Mouse (Mus musculus): ENCODE data around the gene Dad1.

Dad1 gene

GRCm38 (mm10) chr14:54253741-54254291 lies at the start of gene Dad1, which contains the start of gene Abhd4:
Gene Dad1, minus strand, starts transcription at chr14:54254104.
Gene Abhd4, plus strand, starts transcription at chr14:54254188.
- under 1% methylated on average over 39 of the region's 39 CpGs for WGBS

GRCm38 (mm10) chr14:54300676-54301075 lies 46.8 kb upstream of the Dad1 start:
- 90% methylated on average over 3 of the region's 3 CpGs for WGBS

GRCm38 (mm10) chr14:54300136-54300535 lies 46.2 kb upstream of the Dad1 start:
- 81% methylated on average over 5 of the region's 5 CpGs for WGBS

- 88% methylated on average over 1 of the region's 1 CpGs for WGBS
Measured at GRCm38 (mm10) chr14:54284839-54285238, 30.9 kb upstream of the Dad1 start, which contains the start of gene Olfr49. Gene Olfr49, minus strand, starts transcription at chr14:54284939.

- WGBS: 98% methylated on average over 2 of the region's 2 CpGs
Measured at GRCm38 (mm10) chr14:54276446-54276845, 22.5 kb upstream of the Dad1 start.

- 92% methylated on average over 3 of the region's 3 CpGs for WGBS
Measured at GRCm38 (mm10) chr14:54272696-54273095, 18.8 kb upstream of the Dad1 start.

- WGBS: 71% methylated on average over 3 of the region's 3 CpGs
Measured at GRCm38 (mm10) chr14:54271976-54272606, 18.2 kb upstream of the Dad1 start.

GRCm38 (mm10) chr14:54270413-54270812 lies 16.5 kb upstream of the Dad1 start:
- WGBS: 85% methylated on average over 3 of the region's 3 CpGs

- WGBS: 93% methylated on average over 3 of the region's 3 CpGs
Measured at GRCm38 (mm10) chr14:54269566-54269965, 15.7 kb upstream of the Dad1 start.

GRCm38 (mm10) chr14:54267966-54268365 lies 14.1 kb upstream of the Dad1 start:
- WGBS: 92% methylated on average over 10 of the region's 10 CpGs

- WGBS: 90% methylated on average over 6 of the region's 6 CpGs
Measured at GRCm38 (mm10) chr14:54265951-54266350, 12.0 kb upstream of the Dad1 start.

GRCm38 (mm10) chr14:54265093-54265492 lies 11.2 kb upstream of the Dad1 start:
- 73% methylated on average over 10 of the region's 10 CpGs for WGBS

- WGBS: 96% methylated on average over 7 of the region's 7 CpGs
Measured at GRCm38 (mm10) chr14:54264231-54264630, 10.3 kb upstream of the Dad1 start.

GRCm38 (mm10) chr14:54263099-54263498 lies 9.2 kb upstream of the Dad1 start:
- WGBS: 98% methylated on average over 6 of the region's 6 CpGs

GRCm38 (mm10) chr14:54262622-54263021 lies 8.7 kb upstream of the Dad1 start:
- WGBS: 97% methylated on average over 8 of the region's 8 CpGs

- 99% methylated on average over 2 of the region's 2 CpGs for WGBS
Measured at GRCm38 (mm10) chr14:54261386-54261785, 7.5 kb upstream of the Dad1 start.

GRCm38 (mm10) chr14:54260196-54260595 lies 6.3 kb upstream of the Dad1 start:
- WGBS: 59% methylated on average over 2 of the region's 2 CpGs

GRCm38 (mm10) chr14:54259722-54260085 lies 5.8 kb upstream of the Dad1 start:
- 26% methylated on average over 8 of the region's 8 CpGs for WGBS

- under 1% methylated on average over 35 of the region's 35 CpGs for WGBS
Measured at GRCm38 (mm10) chr14:54259003-54259721, 5.3 kb upstream of the Dad1 start.

- 77% methylated on average over 7 of the region's 7 CpGs for WGBS
Measured at GRCm38 (mm10) chr14:54258131-54258670, 4.3 kb upstream of the Dad1 start.

- WGBS: 66% methylated on average over 12 of the region's 12 CpGs
Measured at GRCm38 (mm10) chr14:54254670-54255202, 832 bp upstream of the Dad1 start.

- WGBS: 78% methylated on average over 4 of the region's 4 CpGs
Measured at GRCm38 (mm10) chr14:54250122-54250521, 3.8 kb downstream of the Dad1 start.

Data from cerebral cortex, adult 2 months (tissue).